ENCODE assay signal across 8 mouse cellular contexts in the genomic region with DNA sequence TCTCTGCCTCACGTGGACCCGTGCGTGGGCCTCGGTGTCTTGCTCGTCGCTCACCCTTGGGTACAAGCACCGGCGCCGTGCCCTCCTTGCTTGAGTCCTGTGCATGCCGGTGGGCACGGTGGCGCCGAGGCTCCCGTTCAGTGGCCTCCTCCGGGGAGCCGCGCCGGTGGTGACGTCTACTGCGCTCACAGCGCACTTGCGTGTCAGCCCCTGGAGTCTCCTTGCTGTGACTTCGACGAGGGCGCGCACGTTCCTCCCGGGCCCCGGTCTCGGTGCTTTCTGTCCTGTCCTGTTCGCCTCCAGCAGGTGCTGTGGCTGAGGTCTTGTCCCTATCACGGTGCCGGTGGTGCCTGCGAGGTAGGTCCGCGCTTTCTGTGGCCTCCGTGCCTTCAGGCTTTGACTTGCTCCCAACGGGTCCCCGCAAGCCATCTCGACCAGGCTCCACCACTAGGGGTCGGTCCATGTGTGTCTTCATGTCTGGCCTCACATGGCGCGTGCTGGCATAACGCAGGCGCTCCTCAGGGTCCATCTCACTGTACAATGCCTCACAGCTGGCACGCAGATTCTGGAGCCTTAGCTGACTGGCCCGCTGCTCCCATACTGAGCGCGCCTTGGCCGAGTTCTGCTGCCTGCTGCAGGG.
DNase-seq lines count a peak whose midpoint lies in the region; ATAC-seq and TF ChIP-seq lines count a peak whose summit lies in the region.

No protein-coding gene starts in this region.

- TF ChIP-seq POLR2A in embryonic fibroblast, embryonic 13.5 days (IDR thresholded peaks at IDR 0.05; ENCODE audit: low read depth, low read length) = no peak

- WGBS in hindbrain, embryonic 12.5 days = 28% methylated on average over 50 of the region's 50 CpGs

- 0 out of 2 replicates have a peak overlapping the region, but pooled peaks have one; percentile 27 for H3K9ac ChIP-seq in hindbrain, embryonic 12.5 days

- peaks cover 10% of the 10 kb centered on the region; the same call in 1 of the 2 replicates for H3K27me3 ChIP-seq in hindbrain, embryonic 12.5 days

- H3K9me3 ChIP-seq in hindbrain, embryonic 12.5 days (replicated peaks) = no peaks in the 10 kb centered on the region

- DNase-seq in CD4-positive helper T cell, adult 2 months (ENCODE audit: low read depth, low spot score) = peak; percentile 50
- DNase-seq in WW6 (ENCODE audit: low read depth, low spot score) = peak; percentile 43
- DNase-seq in left cerebral cortex, postnatal 4 days = peak; percentile 77
- DNase-seq in right cerebral cortex, postnatal 25 days = peak; percentile 49
- DNase-seq in gastrocnemius, postnatal 36 days = no peak

- ATAC-seq in hindbrain, embryonic 12.5 days (ENCODE audit: low FRiP score) = peak; percentile 67
- peak; percentile 75 for ATAC-seq in megakaryocyte-erythroid progenitor cell, adult 5-6 weeks (replicated peaks; ENCODE audit: low FRiP score, low TSS enrichment, poor library complexity, severe bottlenecking)

- no peaks in the 10 kb centered on the region for H3K4me1 ChIP-seq in embryonic fibroblast, embryonic 13.5 days (ENCODE audit: control insufficient read depth, insufficient read depth, low read length)
- H3K4me1 ChIP-seq in hindbrain, embryonic 12.5 days = peaks cover 10% of the 10 kb centered on the region

- peak overlapping the region; percentile 41 for H3K4me2 ChIP-seq in hindbrain, embryonic 12.5 days (replicated peaks)

- H3K27ac ChIP-seq in embryonic fibroblast, embryonic 13.5 days (ENCODE audit: insufficient read depth, low read length) = no peak overlapping the region
- no peak overlapping the region for H3K27ac ChIP-seq in hindbrain, embryonic 12.5 days

- TF ChIP-seq CTCF in embryonic fibroblast, embryonic 13.5 days (IDR thresholded peaks at IDR 0.05; ENCODE audit: borderline replicate concordance, insufficient read depth, low read length) = peak; percentile 29; the same call in 1 of the 2 replicates

- no peak overlapping the region for H3K4me3 ChIP-seq in embryonic fibroblast, embryonic 13.5 days (ENCODE audit: insufficient read depth, low read length)
- peak overlapping the region; percentile 7 for H3K4me3 ChIP-seq in hindbrain, embryonic 12.5 days

- intact Hi-C loops in left cerebral cortex, postnatal 4 days (cut with DNase I) = no loop called here
- intact Hi-C loops in gastrocnemius, postnatal 36 days (cut with DNase I) = no loop called here

- H3K36me3 ChIP-seq in hindbrain, embryonic 12.5 days = peaks cover 24% of the 10 kb centered on the region; the same call in 1 of the 2 replicates

Comparison
In these comparisons a context has a peak if more than half of its experiments do, and no peak if none do; other contexts are left out.
1. DNase-seq: peak in CD4-positive helper T cell, adult 2 months (single experiment), WW6 (single experiment), left cerebral cortex, postnatal 4 days (single experiment) and right cerebral cortex, postnatal 25 days (single experiment); none in gastrocnemius, postnatal 36 days (0 of 2).